Mouse (Mus musculus) ES-Bruce4 (cell line): ENCODE data around the gene Dll4.

ENCODE experiments used
- CTCF ChIP-seq: IDR thresholded peaks from one replicate; pipeline ENCODE4 v1.8.1; 2011; ENCODE audit warnings: low read depth, low read length
- POLR2A ChIP-seq: IDR thresholded peaks from one replicate; pipeline ENCODE4 v1.8.1; 2011; ENCODE audit warnings: low read length; ENCODE audit not compliant: insufficient read depth

DNA sequence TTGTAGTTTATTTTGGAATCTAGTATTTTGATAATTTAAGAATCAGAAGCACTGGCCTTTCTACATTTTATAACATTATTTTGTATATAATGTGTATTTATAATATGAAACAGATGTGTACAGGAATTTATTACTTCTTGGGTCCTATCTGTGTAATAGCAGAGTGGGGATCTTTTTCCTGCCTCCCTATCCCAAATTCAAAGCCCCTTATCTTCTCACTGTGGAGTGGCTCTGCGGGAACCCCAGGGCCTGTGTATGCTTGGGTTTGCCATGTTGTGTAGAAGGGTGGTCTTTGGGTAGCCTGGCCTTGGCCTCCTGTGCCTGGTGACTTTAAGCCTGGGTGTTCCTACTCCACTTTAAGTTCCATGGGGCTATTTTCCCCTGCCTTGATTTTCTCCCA lies 10.0 kb downstream of the Dll4 start:
- TF ChIP-seq POLR2A (no peak), CTCF (no peak)
